Mouse (Mus musculus): ENCODE measurements around the gene AL607142.1. TPM values are rescaled to one million over a fixed set of nuclear protein-coding genes. Genes with fewer than 3 reads are reported as not detected.

AL607142.1 gene
- polyA plus RNA-seq, 1 experiment from 2014 or later = not detected

- no peak for ATAC-seq
- WGBS = 56% methylated on average over 5 of the region's 5 CpGs
- no peak overlapping the region for H3K27ac ChIP-seq (ENCODE audit: low read length)
- H3K4me2 ChIP-seq (ENCODE audit: low read depth, low read length) = no peak overlapping the region
- no peaks in the 10 kb centered on the region for H3K36me3 ChIP-seq (ENCODE audit: control insufficient read depth, insufficient read depth, low read length)
- H3K4me1 ChIP-seq (ENCODE audit: control insufficient read depth, insufficient read depth, low read length) = peaks cover 15% of the 10 kb centered on the region
- no peak overlapping the region for H3K4me3 ChIP-seq (ENCODE audit: low read length)
- H3K9ac ChIP-seq (ENCODE audit: low read depth, low read length) = no peak overlapping the region
- no peaks in the 10 kb centered on the region for H3K9me3 ChIP-seq (ENCODE audit: control insufficient read depth, low read length)
- H3K27me3 ChIP-seq (replicated peaks; ENCODE audit: control insufficient read depth, insufficient read depth, low read length) = no peaks in the 10 kb centered on the region
These were observed 9.3 kb downstream of the AL607142.1 start for GRCm38 (mm10) chr4:120074061-120074460.

DNA sequence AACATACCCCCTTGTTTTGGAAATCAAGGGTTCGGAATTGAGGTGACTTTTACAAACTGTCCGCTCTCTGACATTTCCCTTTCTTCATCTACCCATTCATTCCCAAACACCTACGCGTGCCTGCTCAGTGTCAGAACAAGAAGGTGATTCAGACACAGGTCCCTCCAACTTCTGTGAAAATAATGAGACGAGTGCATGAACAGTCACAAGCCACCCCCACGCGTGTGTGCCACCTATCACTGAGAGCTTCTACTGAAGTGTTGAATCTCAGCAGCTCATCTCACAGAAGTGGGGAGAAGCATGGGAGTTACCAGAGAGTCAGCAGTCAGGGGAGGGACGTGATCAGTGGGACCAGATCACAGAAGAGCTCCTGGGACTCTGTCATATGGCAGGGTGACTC is 12.5 kb downstream of the AL607142.1 start:
- no peaks in the 10 kb centered on the region for H3K36me3 ChIP-seq (ENCODE audit: control insufficient read depth, insufficient read depth, low read length)
- peaks cover 4% of the 10 kb centered on the region; the same call in 1 of the 2 replicates for H3K4me1 ChIP-seq (ENCODE audit: control insufficient read depth, insufficient read depth, low read length)
- no peak overlapping the region for H3K27ac ChIP-seq (ENCODE audit: low read length)
- H3K4me3 ChIP-seq (ENCODE audit: low read length) = no peak overlapping the region
- no peak overlapping the region for H3K9ac ChIP-seq (ENCODE audit: low read depth, low read length)
- no peaks in the 10 kb centered on the region for H3K9me3 ChIP-seq (ENCODE audit: control insufficient read depth, low read length)
- WGBS = 89% methylated on average over 8 of the region's 8 CpGs
- no peaks in the 10 kb centered on the region for H3K27me3 ChIP-seq (replicated peaks; ENCODE audit: control insufficient read depth, insufficient read depth, low read length)
- no peak overlapping the region for H3K4me2 ChIP-seq (ENCODE audit: low read depth, low read length)
- no peak for ATAC-seq

- Histone ChIP-seq H3K9ac (ENCODE audit: low read depth, low read length) (no peak overlapping the region), H3K4me2 (ENCODE audit: low read depth, low read length) (no peak overlapping the region), H3K9me3 (ENCODE audit: control insufficient read depth, low read length) (no peaks in the 10 kb centered on the region), H3K27ac (ENCODE audit: low read length) (no peak overlapping the region), H3K4me1 (ENCODE audit: control insufficient read depth, insufficient read depth, low read length) (no peaks in the 10 kb centered on the region), H3K27me3 (replicated peaks; ENCODE audit: control insufficient read depth, insufficient read depth, low read length) (no peaks in the 10 kb centered on the region), H3K4me3 (ENCODE audit: low read length) (no peak overlapping the region), H3K36me3 (ENCODE audit: control insufficient read depth, insufficient read depth, low read length) (no peaks in the 10 kb centered on the region)
- WGBS = 84% methylated on average over 5 of the region's 5 CpGs
- ATAC-seq = no peak
These were observed 17.7 kb downstream of the AL607142.1 start for GRCm38 (mm10) chr4:120082527-120082926.

GRCm38 (mm10) chr4:120083700-120084099 is 18.9 kb downstream of the AL607142.1 start:
- WGBS = 72% methylated on average over 3 of the region's 3 CpGs
- H3K27me3 ChIP-seq (replicated peaks; ENCODE audit: control insufficient read depth, insufficient read depth, low read length) = no peaks in the 10 kb centered on the region
- no peak overlapping the region for H3K4me3 ChIP-seq (ENCODE audit: low read length)
- H3K27ac ChIP-seq (ENCODE audit: low read length) = no peak overlapping the region
- no peaks in the 10 kb centered on the region for H3K4me1 ChIP-seq (ENCODE audit: control insufficient read depth, insufficient read depth, low read length)
- H3K36me3 ChIP-seq (ENCODE audit: control insufficient read depth, insufficient read depth, low read length) = no peaks in the 10 kb centered on the region
- H3K4me2 ChIP-seq (ENCODE audit: low read depth, low read length) = no peak overlapping the region
- no peak overlapping the region for H3K9ac ChIP-seq (ENCODE audit: low read depth, low read length)
- no peaks in the 10 kb centered on the region for H3K9me3 ChIP-seq (ENCODE audit: control insufficient read depth, low read length)
- ATAC-seq = no peak

DNA sequence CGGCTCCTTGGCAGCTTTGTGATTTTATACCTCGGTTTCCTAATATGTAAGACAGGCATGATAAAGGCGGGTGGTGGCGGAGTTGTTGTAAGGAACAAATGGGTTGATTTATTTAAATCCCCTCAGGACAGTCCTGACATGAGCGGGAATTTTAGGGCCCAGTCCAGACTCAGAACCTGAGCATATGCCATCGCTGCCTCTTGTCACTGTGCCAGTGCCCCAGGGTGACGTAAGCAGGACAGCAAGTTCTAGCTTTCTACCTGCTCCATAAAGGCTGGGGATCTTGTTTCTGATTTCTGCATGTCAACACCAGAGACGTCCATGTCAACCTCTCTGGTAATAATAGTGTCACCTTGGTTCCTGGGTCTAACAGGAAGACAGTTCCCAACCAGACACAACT is 24.7 kb downstream of the AL607142.1 start:
- H3K4me1 ChIP-seq (ENCODE audit: control insufficient read depth, insufficient read depth, low read length) = no peaks in the 10 kb centered on the region
- no peak overlapping the region for H3K9ac ChIP-seq (ENCODE audit: low read depth, low read length)
- H3K27me3 ChIP-seq (replicated peaks; ENCODE audit: control insufficient read depth, insufficient read depth, low read length) = no peaks in the 10 kb centered on the region
- no peak overlapping the region for H3K4me2 ChIP-seq (ENCODE audit: low read depth, low read length)
- no peaks in the 10 kb centered on the region for H3K36me3 ChIP-seq (ENCODE audit: control insufficient read depth, insufficient read depth, low read length)
- no peak for ATAC-seq
- H3K9me3 ChIP-seq (ENCODE audit: control insufficient read depth, low read length) = no peaks in the 10 kb centered on the region
- H3K27ac ChIP-seq (ENCODE audit: low read length) = no peak overlapping the region
- 87% methylated on average over 8 of the region's 8 CpGs for WGBS
- no peak overlapping the region for H3K4me3 ChIP-seq (ENCODE audit: low read length)

GRCm38 (mm10) chr4:120091997-120092783 is 27.4 kb downstream of the AL607142.1 start:
- H3K4me1 ChIP-seq (ENCODE audit: control insufficient read depth, insufficient read depth, low read length) = no peaks in the 10 kb centered on the region
- WGBS = 80% methylated on average over 1 of the region's 1 CpGs
- no peaks in the 10 kb centered on the region for H3K27me3 ChIP-seq (replicated peaks; ENCODE audit: control insufficient read depth, insufficient read depth, low read length)
- no peak overlapping the region for H3K9ac ChIP-seq (ENCODE audit: low read depth, low read length)
- H3K27ac ChIP-seq (ENCODE audit: low read length) = no peak overlapping the region
- ATAC-seq = no peak
- no peaks in the 10 kb centered on the region for H3K36me3 ChIP-seq (ENCODE audit: control insufficient read depth, insufficient read depth, low read length)
- no peak overlapping the region for H3K4me2 ChIP-seq (ENCODE audit: low read depth, low read length)
- no peaks in the 10 kb centered on the region for H3K9me3 ChIP-seq (ENCODE audit: control insufficient read depth, low read length)
- no peak overlapping the region for H3K4me3 ChIP-seq (ENCODE audit: low read length)

DNA sequence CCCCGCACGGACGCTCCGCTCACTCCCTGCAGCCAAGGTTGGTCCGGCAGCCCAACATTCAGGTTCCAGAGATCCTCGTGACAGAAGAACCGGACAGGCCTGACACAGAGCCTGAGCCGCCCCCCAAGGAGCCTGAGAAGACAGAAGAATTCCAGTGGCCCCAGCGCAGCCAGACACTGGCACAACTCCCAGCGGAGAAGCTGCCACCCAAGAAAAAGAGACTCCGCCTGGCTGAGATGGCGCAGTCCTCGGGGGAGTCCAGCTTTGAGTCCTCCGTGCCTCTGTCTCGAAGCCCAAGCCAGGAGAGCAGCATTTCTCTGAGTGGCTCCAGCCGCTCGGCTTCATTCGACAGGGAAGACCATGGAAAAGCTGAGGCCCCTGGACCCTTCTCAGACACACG is 32.1 kb downstream of the AL607142.1 start:
- WGBS = 88% methylated on average over 19 of the region's 19 CpGs
- no peak overlapping the region for H3K4me2 ChIP-seq (ENCODE audit: low read depth, low read length)
- H3K9me3 ChIP-seq (ENCODE audit: control insufficient read depth, low read length) = no peaks in the 10 kb centered on the region
- no peak overlapping the region for H3K27ac ChIP-seq (ENCODE audit: low read length)
- no peaks in the 10 kb centered on the region for H3K27me3 ChIP-seq (replicated peaks; ENCODE audit: control insufficient read depth, insufficient read depth, low read length)
- H3K9ac ChIP-seq (ENCODE audit: low read depth, low read length) = no peak overlapping the region
- no peak overlapping the region for H3K4me3 ChIP-seq (ENCODE audit: low read length)
- H3K4me1 ChIP-seq (ENCODE audit: control insufficient read depth, insufficient read depth, low read length) = no peaks in the 10 kb centered on the region
- no peak for ATAC-seq
- H3K36me3 ChIP-seq (ENCODE audit: control insufficient read depth, insufficient read depth, low read length) = no peaks in the 10 kb centered on the region

GRCm38 (mm10) chr4:120101186-120101585 is 36.4 kb downstream of the AL607142.1 start:
- no peak overlapping the region for H3K27ac ChIP-seq (ENCODE audit: low read length)
- no peak overlapping the region for H3K9ac ChIP-seq (ENCODE audit: low read depth, low read length)
- ATAC-seq = no peak
- no peak overlapping the region for H3K4me2 ChIP-seq (ENCODE audit: low read depth, low read length)
- H3K27me3 ChIP-seq (replicated peaks; ENCODE audit: control insufficient read depth, insufficient read depth, low read length) = no peaks in the 10 kb centered on the region
- H3K9me3 ChIP-seq (ENCODE audit: control insufficient read depth, low read length) = no peaks in the 10 kb centered on the region
- H3K4me1 ChIP-seq (ENCODE audit: control insufficient read depth, insufficient read depth, low read length) = no peaks in the 10 kb centered on the region
- no peak overlapping the region for H3K4me3 ChIP-seq (ENCODE audit: low read length)
- H3K36me3 ChIP-seq (ENCODE audit: control insufficient read depth, insufficient read depth, low read length) = no peaks in the 10 kb centered on the region

DNA sequence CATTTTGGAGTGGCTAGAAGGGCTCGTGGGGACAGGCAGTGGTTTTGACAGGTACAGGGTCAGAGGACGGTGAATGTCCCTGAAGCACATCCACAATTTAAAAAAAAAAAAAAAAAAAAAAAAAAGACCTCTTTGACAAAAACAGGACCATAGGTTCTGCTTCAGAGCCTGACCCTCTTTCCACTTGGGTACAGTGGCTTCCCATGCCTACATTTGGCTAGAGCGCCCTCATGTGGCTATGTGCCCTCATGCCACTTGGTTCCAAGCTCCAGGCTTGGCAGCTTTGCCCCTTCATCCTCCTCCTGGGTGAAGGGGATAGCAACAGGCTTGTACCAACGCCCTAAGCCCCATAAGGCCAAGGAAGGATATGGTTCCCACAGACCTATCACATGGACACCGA is 39.8 kb downstream of the AL607142.1 start:
- Histone ChIP-seq H3K27me3 (replicated peaks; ENCODE audit: control insufficient read depth, insufficient read depth, low read length) (no peaks in the 10 kb centered on the region), H3K36me3 (ENCODE audit: control insufficient read depth, insufficient read depth, low read length) (no peaks in the 10 kb centered on the region), H3K9me3 (ENCODE audit: control insufficient read depth, low read length) (no peaks in the 10 kb centered on the region), H3K4me2 (ENCODE audit: low read depth, low read length) (no peak overlapping the region), H3K9ac (ENCODE audit: low read depth, low read length) (no peak overlapping the region), H3K27ac (ENCODE audit: low read length) (no peak overlapping the region), H3K4me3 (ENCODE audit: low read length) (no peak overlapping the region), H3K4me1 (ENCODE audit: control insufficient read depth, insufficient read depth, low read length) (no peaks in the 10 kb centered on the region)
- WGBS = 52% methylated on average over 5 of the region's 5 CpGs
- no peak for ATAC-seq

DNA sequence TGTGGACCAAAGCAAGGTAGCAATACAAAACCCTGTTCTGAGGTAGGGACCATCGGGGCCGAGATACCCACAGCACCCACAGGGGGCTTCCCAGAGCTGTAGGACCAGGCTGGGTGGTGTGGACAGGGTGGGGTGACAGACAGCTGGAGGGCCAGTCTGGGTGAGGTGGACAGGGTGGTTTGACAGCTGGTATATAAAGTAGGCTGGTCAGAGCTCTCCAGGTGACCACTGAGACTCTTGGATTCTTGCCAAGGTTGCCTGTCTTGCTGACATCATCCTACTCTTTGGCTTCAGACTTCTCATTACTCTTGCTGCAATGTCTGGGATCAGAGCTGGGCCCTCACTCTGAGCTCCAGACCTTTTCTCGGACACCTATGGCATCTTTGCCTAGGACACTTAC is 41.6 kb downstream of the AL607142.1 start:
- H3K4me1 ChIP-seq (ENCODE audit: control insufficient read depth, insufficient read depth, low read length) = no peaks in the 10 kb centered on the region
- H3K27ac ChIP-seq (ENCODE audit: low read length) = no peak overlapping the region
- no peak overlapping the region for H3K4me2 ChIP-seq (ENCODE audit: low read depth, low read length)
- no peak overlapping the region for H3K9ac ChIP-seq (ENCODE audit: low read depth, low read length)
- H3K4me3 ChIP-seq (ENCODE audit: low read length) = no peak overlapping the region
- H3K27me3 ChIP-seq (replicated peaks; ENCODE audit: control insufficient read depth, insufficient read depth, low read length) = no peaks in the 10 kb centered on the region
- no peak for ATAC-seq
- no peaks in the 10 kb centered on the region for H3K36me3 ChIP-seq (ENCODE audit: control insufficient read depth, insufficient read depth, low read length)
- no peaks in the 10 kb centered on the region for H3K9me3 ChIP-seq (ENCODE audit: control insufficient read depth, low read length)
- 91% methylated on average over 3 of the region's 3 CpGs for WGBS

Measured in intestine, embryonic 16.5 days (tissue).